Mouse (Mus musculus) C2C12 (cell line): ENCODE data around the gene Cpd.

Experiments
- CEBPB ChIP-seq: IDR thresholded peaks from one replicate; pipeline ENCODE4 v1.6.1; 2011; ENCODE audit warnings: low read depth, mild to moderate bottlenecking, control low read depth, moderate library complexity
- CTCF ChIP-seq: IDR thresholded peaks from one replicate; pipeline ENCODE4 v1.5.1; 2011; ENCODE audit not compliant: control insufficient read depth, insufficient read depth, insufficient read length
- FOSL1 ChIP-seq: IDR thresholded peaks from one replicate; pipeline ENCODE4 v1.8.0; 2011; ENCODE audit warnings: mild to moderate bottlenecking, low read length; ENCODE audit not compliant: poor library complexity, insufficient read depth, severe bottlenecking
- MAX ChIP-seq: IDR thresholded peaks from one replicate; pipeline ENCODE4 v1.6.1; 2011; ENCODE audit warnings: mild to moderate bottlenecking, control low read depth
- MYOD1 ChIP-seq: IDR thresholded peaks from one replicate; pipeline ENCODE4 v1.6.1; 2011; ENCODE audit warnings: low read depth; ENCODE audit not compliant: control insufficient read depth, insufficient read length
- MYOG ChIP-seq: IDR thresholded peaks from one replicate; pipeline ENCODE4 v1.6.1; 2011; ENCODE audit not compliant: control insufficient read depth, insufficient read length; ENCODE audit errors: extremely low read depth
- USF1 ChIP-seq: IDR thresholded peaks from one replicate; pipeline ENCODE4 v1.6.1; 2011; ENCODE audit warnings: low read depth, mild to moderate bottlenecking, control low read depth, moderate library complexity

DNA sequence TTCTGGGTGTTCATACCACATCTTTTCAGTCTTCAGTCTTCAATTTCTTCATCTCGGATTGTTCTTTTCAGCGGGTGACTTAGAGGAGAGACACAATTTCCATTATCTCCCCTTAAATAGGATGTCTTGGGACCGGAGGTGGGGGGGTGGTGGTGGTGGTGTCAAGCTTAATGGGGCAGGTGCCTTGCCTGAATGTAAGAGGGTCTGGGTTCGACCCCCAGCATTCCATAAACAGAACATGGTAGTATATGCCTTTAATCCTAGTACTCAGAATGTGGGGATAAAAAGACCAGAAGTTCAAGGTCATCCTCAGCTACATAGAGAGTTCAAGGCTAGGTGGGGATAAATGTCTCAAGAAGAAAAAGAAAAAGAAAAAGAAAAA is 83.1 kb downstream of the Cpd start:
- TF ChIP-seq CTCF (no peak), MYOG (no peak), MAX (no peak), CEBPB (no peak), USF1 (no peak), MYOD1 (no peak), FOSL1 (no peak)
